Mouse (Mus musculus) forebrain, embryonic 14.5 days (tissue): ENCODE measurements at regions not wholly inside any gene's neighbourhood (a gene's known extent, or its start where the extent isn't known, plus 50 kb on each side); places are given as distances from the start of the nearest gene placed in this dataset.

ENCODE experiments used
- ATAC-seq: fragments of 200-750 bp; cut with Nextera tagmentation; 2 replicates; pipeline ENCODE4 v1.8.0; 2017; ENCODE audit warnings: mild to moderate bottlenecking, moderate library complexity
- DNase-seq: peaks from one replicate; pipeline ENCODE4 v3.0.0-alpha.2; 2015; ENCODE audit warnings: low spot score
- H3K27ac ChIP-seq: fragments of 300-500 bp; sonication (generic); 2 replicates; pipeline ENCODE4 v1.5.1; 2014; ENCODE audit warnings: low read depth, mild to moderate bottlenecking, control low read depth, low read length, moderate library complexity
- H3K27me3 ChIP-seq: fragments of 300-500 bp; sonication (generic); replicated peaks from 2 replicates; pipeline ENCODE4 v1.6.1; 2014; ENCODE audit warnings: low read length, control low read depth, mixed read lengths; ENCODE audit not compliant: control insufficient read depth, insufficient read depth
- H3K36me3 ChIP-seq: fragments of 300-500 bp; sonication (generic); 2 replicates; pipeline ENCODE4 v1.6.1; 2014; ENCODE audit warnings: low read length, control low read depth; ENCODE audit not compliant: control insufficient read depth, insufficient read depth
- H3K4me1 ChIP-seq: fragments of 300-500 bp; sonication (generic); 2 replicates; pipeline ENCODE4 v1.6.1; 2014; ENCODE audit warnings: antibody characterized with exemption, low read length, control low read depth; ENCODE audit not compliant: control insufficient read depth, insufficient read depth
- H3K4me2 ChIP-seq: fragments of 300-500 bp; sonication (generic); 2 replicates; pipeline ENCODE4 v1.6.1; 2014; ENCODE audit warnings: mild to moderate bottlenecking, control low read depth, low read length
- H3K4me3 ChIP-seq: fragments of 300-500 bp; sonication (generic); 2 replicates; pipeline ENCODE4 v1.5.1; 2014; ENCODE audit warnings: low read depth, low read length, control low read depth
- H3K9ac ChIP-seq: fragments of 300-500 bp; sonication (generic); 2 replicates; pipeline ENCODE4 v1.6.1; 2014; ENCODE audit warnings: mild to moderate bottlenecking, low read length, control low read depth, moderate library complexity
- H3K9me3 ChIP-seq: fragments of 300-500 bp; sonication (generic); replicated peaks from 2 replicates; pipeline ENCODE4 v1.6.1; 2016; ENCODE audit warnings: low read length, control low read depth, mixed read lengths; ENCODE audit not compliant: control insufficient read depth
- WGBS: fragments of 180-500 bp; shearing (Covaris S2); extraction: QIAGEN DNeasy Blood & Tissue Kit; methylation state at CpG from one replicate; pipeline ENCODE4 v1.1.7; 2014; 5-methylcytosine and 5-hydroxymethylcytosine counted together

- Histone ChIP-seq H3K36me3 (no peaks in the 10 kb centered on the region), H3K9ac (no peak overlapping the region), H3K27ac (no peak overlapping the region), H3K4me1 (no peaks in the 10 kb centered on the region), H3K9me3 (no peaks in the 10 kb centered on the region), H3K27me3 (no peaks in the 10 kb centered on the region), H3K4me2 (no peak overlapping the region), H3K4me3 (no peak overlapping the region)
- 57% methylated on average over 3 of the region's 3 CpGs for WGBS
- ATAC-seq (no peak), DNase-seq (peak; percentile 31)
Measured at GRCm38 (mm10) chr5:142341026-142341432, 60.3 kb upstream of the Foxk1 start.

DNA sequence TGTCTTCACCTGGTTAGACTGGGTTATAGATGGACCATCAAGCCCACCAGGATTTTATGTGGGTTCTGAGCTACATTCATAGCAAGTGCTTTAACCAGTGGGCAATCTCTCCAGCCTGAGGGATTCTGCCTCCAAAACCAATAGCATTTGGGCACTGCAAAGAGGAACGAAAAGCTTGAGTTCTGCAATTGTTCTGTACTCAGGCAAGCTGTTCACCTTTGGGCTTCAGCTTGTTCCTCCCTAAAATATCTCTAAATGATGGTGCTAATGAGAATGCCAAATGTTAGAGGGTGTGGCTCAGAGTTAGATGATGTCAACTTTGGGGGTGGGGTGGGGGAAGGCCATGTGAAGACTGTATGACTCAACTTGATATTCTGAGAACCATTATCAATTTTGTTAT is 54.8 kb upstream of the Foxk1 start:
- WGBS = 86% methylated on average over 1 of the region's 1 CpGs
- ATAC-seq (no peak), DNase-seq (no peak)
- no peaks in the 10 kb centered on the region for H3K36me3 ChIP-seq
- H3K4me2 ChIP-seq = no peak overlapping the region
- H3K27me3 ChIP-seq = no peaks in the 10 kb centered on the region
- H3K4me1 ChIP-seq = no peaks in the 10 kb centered on the region
- H3K9me3 ChIP-seq = no peaks in the 10 kb centered on the region
- no peak overlapping the region for H3K9ac ChIP-seq
- H3K27ac ChIP-seq = no peak overlapping the region
- no peak overlapping the region for H3K4me3 ChIP-seq

- no peaks in the 10 kb centered on the region for H3K4me1 ChIP-seq
- no peak overlapping the region for H3K4me3 ChIP-seq
- H3K4me2 ChIP-seq = no peak overlapping the region
- H3K27ac ChIP-seq = no peak overlapping the region
- no peaks in the 10 kb centered on the region for H3K9me3 ChIP-seq
- DNase-seq (no peak), ATAC-seq (no peak)
- WGBS = 64% methylated on average over 5 of the region's 5 CpGs
- H3K36me3 ChIP-seq = no peaks in the 10 kb centered on the region
- no peak overlapping the region for H3K9ac ChIP-seq
- H3K27me3 ChIP-seq = no peaks in the 10 kb centered on the region
Measured at GRCm38 (mm10) chr5:142350574-142350973, 50.7 kb upstream of the Foxk1 start.
